Mouse (Mus musculus) heart, embryonic 14.5 days (tissue): ENCODE results near the gene Ssh1. TPM values are rescaled to one million over a fixed set of nuclear protein-coding genes. Genes with fewer than 3 reads are reported as not detected.

Experiments
- ATAC-seq: fragments of 200-750 bp; cut with Nextera tagmentation; 2 replicates; pipeline ENCODE4 v1.8.0; 2017; ENCODE audit warnings: low read depth, moderate TSS enrichment; ENCODE audit not compliant: insufficient number of reproducible peaks, insufficient read depth, low FRiP score
- H3K27ac ChIP-seq, 2 experiments: fragments of 200-500 bp in 1 of 2; fragments of 300-500 bp in 1 of 2; sonication (generic) in 1 of 2; replicated peaks in 1 of 2; 2 replicates each; pipeline ENCODE4 v1.5.1; 2012 to 2014; ENCODE audit warnings: low read depth in 2 of 2, low read length in 2 of 2, control low read depth in 1 of 2, mild to moderate bottlenecking in 1 of 2, mixed read lengths in 1 of 2; ENCODE audit not compliant: control insufficient read depth in 1 of 2, insufficient read depth in 1 of 2
- H3K27me3 ChIP-seq: fragments of 300-500 bp; sonication (generic); 2 replicates; pipeline ENCODE4 v1.6.1; 2014; ENCODE audit warnings: mild to moderate bottlenecking, low read length, control low read depth; ENCODE audit not compliant: control insufficient read depth, insufficient read depth
- H3K36me3 ChIP-seq: fragments of 300-500 bp; sonication (generic); 2 replicates; pipeline ENCODE4 v1.6.1; 2014; ENCODE audit warnings: mild to moderate bottlenecking, control low read depth, low read length, mixed read lengths; ENCODE audit not compliant: control insufficient read depth, insufficient read depth
- H3K4me1 ChIP-seq, 2 experiments: fragments of 200-500 bp in 1 of 2; fragments of 300-500 bp in 1 of 2; sonication (generic) in 1 of 2; 2 replicates each; pipeline ENCODE4 v1.6.1; 2012 to 2014; ENCODE audit warnings: low read length in 2 of 2, control low read depth in 1 of 2, mixed read lengths in 1 of 2; ENCODE audit not compliant: control insufficient read depth in 2 of 2, insufficient read depth in 2 of 2
- H3K4me2 ChIP-seq: fragments of 300-500 bp; sonication (generic); 2 replicates; pipeline ENCODE4 v1.6.1; 2014; ENCODE audit warnings: mild to moderate bottlenecking, low read length
- H3K4me3 ChIP-seq, 2 experiments: fragments of 200-500 bp in 1 of 2; fragments of 300-500 bp in 1 of 2; sonication (generic) in 1 of 2; 2 replicates each; pipeline ENCODE4 v1.5.1; 2012 to 2014; ENCODE audit warnings: low read length in 2 of 2, mild to moderate bottlenecking in 2 of 2, control low read depth in 1 of 2, low read depth in 1 of 2, moderate library complexity in 1 of 2; ENCODE audit not compliant: control insufficient read depth in 1 of 2, insufficient read depth in 1 of 2
- H3K9ac ChIP-seq: fragments of 300-500 bp; sonication (generic); 2 replicates; pipeline ENCODE4 v1.6.1; 2014; ENCODE audit warnings: mild to moderate bottlenecking, low read length
- H3K9me3 ChIP-seq: fragments of 300-500 bp; sonication (generic); 2 replicates; pipeline ENCODE4 v1.6.1; 2016; ENCODE audit warnings: low read length, control low read depth; ENCODE audit not compliant: control insufficient read depth
- WGBS: fragments of 180-500 bp; shearing (Covaris S2); extraction: QIAGEN DNeasy Blood & Tissue Kit; methylation state at CpG from one replicate; pipeline ENCODE4 v1.1.7; 2014; 5-methylcytosine and 5-hydroxymethylcytosine counted together
- polyA plus RNA-seq: library from polyadenylated mRNA; unstranded; fragments of >200 nt; fragmentation: Nextera tagmentation; extraction: Ambion mirVana; gene quantifications from 2 replicates; pipeline ENCODE4 v1.2.1, GENCODE M21; 2014

Gene Ssh1
- polyA plus RNA-seq, 1 experiment from 2014 or later, result 16.4 TPM

DNA sequence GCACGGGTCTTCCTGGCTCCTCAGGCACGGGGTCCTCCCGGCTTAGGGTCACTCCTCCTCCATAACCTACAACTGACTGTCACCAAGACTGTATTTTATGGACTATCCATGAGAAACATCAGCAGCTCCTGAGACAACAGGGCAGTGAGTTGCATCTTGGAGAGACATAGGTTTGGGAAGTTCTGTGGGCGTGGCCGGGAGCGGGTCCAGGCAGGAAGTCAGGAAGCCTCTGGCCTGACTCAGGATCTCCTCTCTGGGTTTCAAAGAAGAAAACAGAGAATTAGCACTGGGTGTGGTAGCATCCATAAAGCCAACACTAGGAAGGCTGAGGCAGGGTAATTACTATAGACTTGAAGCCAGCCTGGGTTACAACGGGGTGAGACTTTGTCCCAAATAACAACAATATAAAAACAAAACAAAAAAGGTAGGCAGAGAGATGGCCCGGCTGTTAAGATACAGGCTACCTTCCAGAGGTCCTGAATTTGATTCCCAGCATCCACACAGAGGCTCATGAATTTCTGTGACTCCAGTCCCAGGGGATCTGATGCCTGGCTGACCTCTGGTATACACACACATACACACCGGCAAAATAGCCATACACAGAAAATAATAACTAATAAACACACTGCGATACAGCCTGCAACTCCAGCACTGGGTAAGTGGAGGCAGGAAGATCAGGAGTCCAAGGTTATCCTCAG is 63.6 kb downstream of the Ssh1 start:
- H3K27me3 ChIP-seq, result no peaks in the 10 kb centered on the region
- H3K9me3 ChIP-seq, result peaks cover 15% of the 10 kb centered on the region; the same call in 1 of the 2 replicates
- peak overlapping the region; percentile 7; the same call in 1 of the 2 replicates for H3K4me2 ChIP-seq
- no peak overlapping the region for H3K9ac ChIP-seq
- WGBS, result 41% methylated on average over 10 of the region's 10 CpGs
- no peaks in the 10 kb centered on the region for H3K36me3 ChIP-seq
- peak overlapping the region; percentile 65 to 87 for H3K27ac ChIP-seq
- H3K4me3 ChIP-seq, result no peak overlapping the region
- 0 out of 2 replicates have a peak, but pooled peaks have one; percentile 16 for ATAC-seq
- H3K4me1 ChIP-seq, result peaks cover 16 to 22% of the 10 kb centered on the region in 2 experiments

DNA sequence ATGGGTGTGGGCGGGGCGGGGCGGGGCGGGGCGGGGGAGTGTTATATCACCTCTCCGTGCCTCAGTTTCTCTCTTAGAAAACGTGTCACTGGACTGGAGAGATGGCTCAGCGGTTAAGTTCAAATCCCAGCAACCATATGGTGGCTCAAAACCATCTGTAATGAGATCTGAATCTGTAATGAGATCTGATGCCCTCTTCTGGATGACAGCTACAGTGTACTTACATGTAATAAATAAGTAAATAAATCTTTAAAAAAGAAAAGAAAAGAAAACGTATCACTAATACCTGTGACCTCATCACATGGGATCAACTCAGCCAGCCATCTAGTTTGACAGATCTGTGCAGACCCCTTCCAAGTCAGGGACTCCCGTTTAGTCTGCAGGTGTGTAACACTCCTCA is 64.2 kb downstream of the Ssh1 start:
- WGBS, result 56% methylated on average over 10 of the region's 10 CpGs
- Histone ChIP-seq H3K4me2 (no peak overlapping the region), H3K9ac (no peak overlapping the region), H3K4me3 (no peak overlapping the region), H3K9me3 (peaks cover 15% of the 10 kb centered on the region; the same call in 1 of the 2 replicates), H3K4me1 (peaks cover 16 to 22% of the 10 kb centered on the region in 2 experiments), H3K27ac (peak overlapping the region; percentile 65 to 87; a peak in 3 of 4 replicates), H3K36me3 (no peaks in the 10 kb centered on the region), H3K27me3 (no peaks in the 10 kb centered on the region)
- ATAC-seq, result no peak

DNA sequence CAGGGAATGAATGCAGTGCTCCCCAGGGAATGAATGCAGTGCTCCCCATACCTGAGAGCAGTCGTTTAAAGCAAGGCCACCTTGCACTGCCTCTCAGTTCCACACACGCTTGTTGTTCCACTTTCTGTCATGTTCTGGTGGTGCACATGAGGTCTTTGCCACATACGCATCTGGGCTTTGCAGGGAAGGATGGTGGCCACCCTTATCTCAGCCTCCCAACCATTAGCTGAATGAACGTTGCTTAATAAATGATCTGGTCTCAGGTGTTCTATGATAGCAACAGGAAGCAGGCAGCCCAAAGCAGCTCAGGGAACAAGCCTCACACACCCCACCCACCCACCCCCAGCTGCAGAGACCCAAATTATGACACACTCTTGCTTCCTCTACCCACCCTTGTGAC is 69.1 kb downstream of the Ssh1 start:
- H3K4me3 ChIP-seq, result no peak overlapping the region
- no peak overlapping the region for H3K27ac ChIP-seq
- no peaks in the 10 kb centered on the region for H3K36me3 ChIP-seq
- H3K9me3 ChIP-seq, result peaks cover 15% of the 10 kb centered on the region; the same call in 1 of the 2 replicates
- no peaks in the 10 kb centered on the region for H3K27me3 ChIP-seq
- no peak for ATAC-seq
- H3K4me2 ChIP-seq, result no peak overlapping the region
- 65% methylated on average over 4 of the region's 4 CpGs for WGBS
- H3K4me1 ChIP-seq, result peaks cover 9 to 14% of the 10 kb centered on the region in 2 experiments; a peak in 3 of 4 replicates
- no peak overlapping the region for H3K9ac ChIP-seq

DNA sequence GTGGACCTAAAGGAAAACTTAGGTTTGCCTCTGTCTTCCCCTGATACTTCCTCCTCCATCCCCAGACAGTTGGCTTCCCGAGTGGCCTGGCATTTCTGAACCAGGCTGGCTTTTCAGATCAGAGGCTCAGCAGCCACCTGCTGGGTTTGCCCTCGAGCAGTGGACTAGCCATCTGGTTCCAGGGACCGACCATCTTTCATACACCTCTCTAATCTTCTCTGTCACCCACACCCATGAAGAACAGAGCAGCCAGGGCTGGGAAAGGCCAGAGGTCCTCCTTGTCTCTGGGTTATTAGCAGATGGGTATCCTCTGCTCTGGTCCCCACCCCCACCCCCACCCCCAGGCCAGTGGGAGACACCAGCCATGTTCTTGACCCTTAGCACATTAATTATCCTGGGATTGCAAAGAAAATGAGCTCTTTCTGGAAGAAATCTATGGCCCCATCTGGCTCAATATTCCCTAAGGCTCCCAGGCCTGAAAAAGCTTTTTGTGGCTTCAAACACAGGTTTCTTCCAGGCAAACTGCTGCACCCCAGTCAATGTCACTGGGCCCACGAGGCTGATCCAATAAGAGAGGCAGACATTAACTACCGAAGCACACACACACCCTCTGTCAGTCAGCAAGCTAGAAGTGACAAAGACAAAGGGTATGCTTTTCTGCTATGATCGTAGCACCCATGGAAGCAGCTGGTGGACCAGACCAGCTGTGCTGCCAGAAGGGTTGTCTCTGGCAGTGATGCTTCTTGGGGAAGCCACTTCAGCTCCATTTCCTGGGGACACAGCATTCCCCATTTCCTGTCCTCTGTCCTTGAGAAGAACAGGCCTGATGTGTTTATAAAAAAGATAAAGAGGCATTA is 72.2 kb downstream of the Ssh1 start:
- no peak overlapping the region for H3K4me3 ChIP-seq
- no peaks in the 10 kb centered on the region for H3K27me3 ChIP-seq
- H3K36me3 ChIP-seq, result no peaks in the 10 kb centered on the region
- peaks cover 18 to 20% of the 10 kb centered on the region in 2 experiments for H3K4me1 ChIP-seq
- H3K9me3 ChIP-seq, result no peaks in the 10 kb centered on the region
- ATAC-seq, result no peak
- no peak overlapping the region for H3K9ac ChIP-seq
- no peak overlapping the region for H3K27ac ChIP-seq
- 47% methylated on average over 6 of the region's 6 CpGs for WGBS
- H3K4me2 ChIP-seq, result no peak overlapping the region

DNA sequence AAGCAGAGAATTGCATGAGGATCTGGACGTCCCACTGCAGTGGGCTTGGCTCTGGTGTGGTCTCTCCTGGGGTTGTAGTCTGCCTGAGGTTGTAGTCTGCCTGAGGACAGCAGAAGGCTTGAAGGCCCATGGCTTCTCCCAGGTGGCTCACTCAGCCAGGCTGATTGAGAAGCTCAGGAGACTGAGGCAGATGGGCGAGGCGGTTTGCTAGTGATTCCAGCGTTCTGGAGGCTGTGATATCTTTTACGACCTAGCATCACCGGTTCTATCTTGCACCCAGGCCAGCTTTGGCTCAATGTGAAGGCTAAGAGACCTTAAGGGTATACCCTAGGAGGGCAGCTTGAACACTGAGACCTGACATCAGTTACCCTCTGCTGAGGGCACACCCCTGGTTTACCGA is 74.6 kb downstream of the Ssh1 start:
- Histone ChIP-seq H3K36me3 (no peaks in the 10 kb centered on the region), H3K4me3 (no peak overlapping the region), H3K9me3 (no peaks in the 10 kb centered on the region), H3K4me1 (peaks cover 11 to 16% of the 10 kb centered on the region in 2 experiments), H3K4me2 (no peak overlapping the region), H3K9ac (no peak overlapping the region), H3K27me3 (no peaks in the 10 kb centered on the region), H3K27ac (peak overlapping the region in 1 of 2 experiments; percentile 53; a peak in 2 of 4 replicates)
- no peak for ATAC-seq
- 76% methylated on average over 7 of the region's 7 CpGs for WGBS

DNA sequence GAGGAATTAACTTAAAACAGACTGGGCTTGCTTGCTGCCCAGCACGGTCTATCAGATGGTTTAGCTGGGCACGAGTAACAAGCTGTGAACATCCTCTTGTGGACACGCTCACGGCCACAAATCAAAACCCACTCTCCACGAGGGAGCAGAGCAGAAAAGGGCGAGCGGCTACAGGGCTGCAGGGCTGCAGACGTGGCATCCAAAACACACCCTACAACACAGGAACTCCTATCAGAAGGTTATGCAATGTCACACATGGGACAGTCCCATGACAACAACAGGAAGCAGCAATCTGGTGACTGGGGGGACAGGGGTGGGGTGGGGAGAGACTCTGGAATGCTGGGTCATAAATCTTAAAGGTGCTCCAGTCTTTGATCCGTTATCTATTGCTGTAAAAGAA is 75.0 kb downstream of the Ssh1 start:
- Histone ChIP-seq H3K27ac (peak overlapping the region; percentile 53 to 76), H3K9ac (no peak overlapping the region), H3K27me3 (no peaks in the 10 kb centered on the region), H3K36me3 (no peaks in the 10 kb centered on the region), H3K4me2 (no peak overlapping the region), H3K4me1 (peaks cover 11 to 16% of the 10 kb centered on the region in 2 experiments), H3K4me3 (no peak overlapping the region), H3K9me3 (no peaks in the 10 kb centered on the region)
- no peak for ATAC-seq
- WGBS, result 43% methylated on average over 9 of the region's 9 CpGs

DNA sequence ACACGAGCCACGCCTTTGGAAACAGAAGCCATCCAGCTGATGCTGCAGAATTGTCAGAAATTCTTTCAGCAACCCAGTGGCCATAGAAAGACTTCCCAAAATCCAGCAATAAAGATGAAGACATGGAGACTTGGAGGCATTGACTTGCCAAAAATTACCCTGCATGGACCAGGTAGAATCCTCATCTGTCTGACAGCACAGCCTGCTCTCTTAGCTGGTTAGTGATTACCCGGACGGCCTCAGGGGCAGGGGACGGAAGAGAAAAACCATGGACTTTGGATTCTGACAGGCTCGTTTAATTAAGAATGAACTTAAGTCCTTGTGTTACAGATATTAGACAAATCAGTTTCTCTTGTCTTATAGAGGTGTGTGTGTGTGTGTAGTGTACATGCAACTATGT is 83.0 kb downstream of the Ssh1 start:
- peaks cover 7 to 23% of the 10 kb centered on the region in 2 experiments for H3K4me1 ChIP-seq
- H3K9ac ChIP-seq, result no peak overlapping the region
- H3K27me3 ChIP-seq, result no peaks in the 10 kb centered on the region
- ATAC-seq, result no peak
- 75% methylated on average over 6 of the region's 6 CpGs for WGBS
- H3K27ac ChIP-seq, result no peak overlapping the region
- no peak overlapping the region for H3K4me2 ChIP-seq
- H3K36me3 ChIP-seq, result no peaks in the 10 kb centered on the region
- no peak overlapping the region for H3K4me3 ChIP-seq
- no peaks in the 10 kb centered on the region for H3K9me3 ChIP-seq
